Mouse (Mus musculus): ENCODE data around the gene Slc22a14.

DNA sequence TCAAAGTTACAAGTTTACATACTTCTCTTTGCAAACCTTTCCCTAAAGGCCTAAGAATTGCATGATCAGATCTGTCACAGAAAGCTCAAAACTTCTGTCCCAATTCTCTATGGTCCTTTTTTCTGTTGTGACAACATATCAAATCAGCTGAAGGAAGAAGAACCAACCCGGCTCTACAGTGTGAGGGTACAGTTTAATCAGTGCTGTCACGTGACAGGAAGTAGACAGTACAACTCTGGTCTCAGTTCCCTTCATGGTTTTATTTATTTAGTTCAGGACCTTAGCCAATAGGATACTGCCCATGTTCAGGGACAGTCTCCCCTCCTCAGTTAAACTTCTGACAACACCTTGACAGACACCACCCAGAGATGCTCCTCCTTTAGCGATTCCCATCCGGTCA is 145.1 kb downstream of the Slc22a14 start:
- no peak for TF ChIP-seq CTCF (IDR thresholded peaks at IDR 0.05; ENCODE audit: control insufficient read depth, insufficient read depth, insufficient replicate concordance, low read depth, low read length)
- no peak for TF ChIP-seq POLR2A (IDR thresholded peaks at IDR 0.05; ENCODE audit: control insufficient read depth, low read depth, low read length)
